ENCODE assay signal across 8 mouse cellular contexts in genomic region chr16:20516726-20517201, GRCm38 (mm10). TPM values are rescaled to one million over a fixed set of nuclear protein-coding genes. Genes with fewer than 3 reads are reported as not detected.
DNase-seq lines count a peak whose midpoint lies in the region; ATAC-seq and TF ChIP-seq lines count a peak whose summit lies in the region.

Gene Dvl3, plus strand, starts transcription at chr16:20516982.

- no peaks in the 10 kb centered on the region for H3K9me3 ChIP-seq in kidney, embryonic 14.5 days (ENCODE audit: control insufficient read depth, low read length)

- WGBS in kidney, embryonic 14.5 days = under 1% methylated on average over 55 of the region's 55 CpGs

- peaks cover 18% of the 10 kb centered on the region; the same call in 1 of the 2 replicates for H3K36me3 ChIP-seq in kidney, embryonic 14.5 days (ENCODE audit: control insufficient read depth, insufficient read depth, low read length)

- no peaks in the 10 kb centered on the region for H3K27me3 ChIP-seq in kidney, embryonic 14.5 days (ENCODE audit: control insufficient read depth, insufficient read depth, low read length)

- ATAC-seq in kidney, embryonic 14.5 days (ENCODE audit: low FRiP score, low TSS enrichment) = peak; percentile 98

- H3K9ac ChIP-seq in kidney, embryonic 14.5 days (ENCODE audit: low read depth, low read length) = peak within 1 kb of the TSS; percentile 96

- H3K27ac ChIP-seq in bone marrow macrophage, adult 2 months (ENCODE audit: insufficient read depth, low read depth, low read length) = peak within 1 kb of the TSS; percentile 41
- H3K27ac ChIP-seq in embryonic fibroblast, embryonic 13.5 days (ENCODE audit: insufficient read depth, low read length) = peak within 1 kb of the TSS; percentile 43
- H3K27ac ChIP-seq in kidney, embryonic 14.5 days (ENCODE audit: low read depth, low read length) = peak within 1 kb of the TSS; percentile 90

- H3K4me2 ChIP-seq in kidney, embryonic 14.5 days (replicated peaks; ENCODE audit: low read depth, low read length) = peak within 1 kb of the TSS; percentile 77

- no peak for TF ChIP-seq CTCF in bone marrow macrophage, adult 2 months (IDR thresholded peaks at IDR 0.05; ENCODE audit: low read depth, low read length)
- TF ChIP-seq CTCF in embryonic fibroblast, embryonic 13.5 days (IDR thresholded peaks at IDR 0.05; ENCODE audit: borderline replicate concordance, insufficient read depth, low read length) = no peak

- TF ChIP-seq POLR2A in bone marrow macrophage, adult 2 months (IDR thresholded peaks at IDR 0.05; ENCODE audit: borderline replicate concordance, low read depth, low read length) = peak; percentile 61; the same call in 1 of the 2 replicates
- TF ChIP-seq POLR2A in embryonic fibroblast, embryonic 13.5 days (IDR thresholded peaks at IDR 0.05; ENCODE audit: low read depth, low read length) = peak; percentile 93

- H3K4me3 ChIP-seq in bone marrow macrophage, adult 2 months (ENCODE audit: insufficient read depth, low read length) = peak within 1 kb of the TSS; percentile 95
- H3K4me3 ChIP-seq in embryonic fibroblast, embryonic 13.5 days (ENCODE audit: insufficient read depth, low read length) = peak within 1 kb of the TSS; percentile 89
- H3K4me3 ChIP-seq in kidney, embryonic 14.5 days (ENCODE audit: low read length) = peak within 1 kb of the TSS; percentile 83

- peaks cover 7% of the 10 kb centered on the region for H3K4me1 ChIP-seq in bone marrow macrophage, adult 2 months (ENCODE audit: control insufficient read depth, insufficient read depth, low read length)
- H3K4me1 ChIP-seq in embryonic fibroblast, embryonic 13.5 days (ENCODE audit: control insufficient read depth, insufficient read depth, low read length) = no peaks in the 10 kb centered on the region
- H3K4me1 ChIP-seq in kidney, embryonic 14.5 days (ENCODE audit: control insufficient read depth, insufficient read depth, low read length) = peaks cover 9% of the 10 kb centered on the region

- DNase-seq in A20 (ENCODE audit: low read depth, low spot score) (peak; percentile 91), liver (peak; percentile 94)
- DNase-seq in heart, adult 9 months (ENCODE audit: low spot score in 2 of 2) = peak; percentile 92
- peak; percentile 41 to 71 for DNase-seq in monocyte, adult 2 months (ENCODE audit: low read depth in 1 of 2, low spot score in 2 of 2)
- peak; percentile 80 to 82 for DNase-seq in spleen, postnatal 14 days (ENCODE audit: low spot score in 2 of 2)

RNA-seq across cellular contexts. Expression of gene Dvl3, which starts in this region (rescaled TPM):
- polyA plus RNA-seq in bone marrow macrophage, adult 2 months (2012; ENCODE audit: insufficient read depth, insufficient read length, missing spikeins) = 26.8 and 30.4 TPM in 2 replicates
- 51.4 and 57.3 TPM in 2 replicates for polyA plus RNA-seq in embryonic fibroblast, embryonic 13.5 days (2011; ENCODE audit: insufficient read length, low read depth, missing spikeins)
- polyA plus RNA-seq in kidney, embryonic 14.5 days (2014; fragmentation: Nextera tagmentation; extraction: Ambion mirVana) = 29.1 and 30.5 TPM in 2 replicates

Comparison
In these comparisons a context has a peak if more than half of its experiments do, and no peak if none do; other contexts are left out.
1. Peak in every context shown above with its lines: DNase-seq, ATAC-seq, H3K4me3 ChIP-seq and H3K27ac ChIP-seq.